Mouse (Mus musculus): ENCODE results near the gene Sephs2. TPM values are rescaled to one million over a fixed set of nuclear protein-coding genes. Genes with fewer than 3 reads are reported as not detected.

Sephs2 gene
- total RNA-seq, 1 experiment from 2014 or later = 102 TPM

DNA sequence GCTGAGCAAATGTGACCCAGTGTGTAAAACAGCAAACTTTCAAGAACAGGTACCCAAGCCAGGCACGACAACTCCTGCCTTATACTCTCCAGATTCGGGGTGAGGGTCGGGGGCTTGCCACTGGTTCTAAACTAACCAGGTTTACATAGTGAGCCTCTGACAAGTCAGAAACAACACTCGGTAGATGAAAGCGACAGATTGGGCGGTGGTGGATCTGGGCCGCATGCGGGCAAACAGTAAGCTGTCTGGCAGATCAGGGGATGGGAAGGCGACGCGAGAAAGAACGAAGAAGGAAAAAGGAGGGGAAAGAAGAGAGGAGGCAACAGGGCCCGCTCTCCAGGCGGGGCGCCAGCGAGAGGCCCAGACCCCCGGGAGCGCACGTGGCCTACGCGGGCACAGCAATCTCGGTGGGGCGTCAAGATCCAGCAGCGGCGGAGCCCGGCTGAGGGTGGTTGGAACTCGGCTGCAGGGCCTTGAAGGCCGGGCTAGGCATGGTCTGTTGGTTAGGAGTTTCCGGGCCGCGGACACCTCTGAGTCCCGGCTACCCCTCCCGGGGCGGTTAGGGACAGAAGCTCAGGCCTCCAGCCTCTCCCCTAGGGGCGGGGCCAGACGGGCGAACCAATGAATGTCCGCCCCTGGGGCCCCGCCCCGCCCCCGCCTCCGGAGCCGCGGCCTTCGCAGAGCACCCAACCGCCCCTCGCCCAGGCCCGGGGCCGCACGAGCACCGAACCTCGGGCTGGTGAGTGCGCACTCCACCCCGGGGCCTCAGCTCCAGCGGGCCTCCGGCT is 29.8 kb downstream of the Sephs2 start, which contains the start of gene Zfp771:
TSS of gene Zfp771 (plus strand) at position 405 of the 788 bp plus-strand sequence.
- ATAC-seq (replicated peaks; ENCODE audit: low read depth, poor library complexity, severe bottlenecking) = peak; percentile 94

DNA sequence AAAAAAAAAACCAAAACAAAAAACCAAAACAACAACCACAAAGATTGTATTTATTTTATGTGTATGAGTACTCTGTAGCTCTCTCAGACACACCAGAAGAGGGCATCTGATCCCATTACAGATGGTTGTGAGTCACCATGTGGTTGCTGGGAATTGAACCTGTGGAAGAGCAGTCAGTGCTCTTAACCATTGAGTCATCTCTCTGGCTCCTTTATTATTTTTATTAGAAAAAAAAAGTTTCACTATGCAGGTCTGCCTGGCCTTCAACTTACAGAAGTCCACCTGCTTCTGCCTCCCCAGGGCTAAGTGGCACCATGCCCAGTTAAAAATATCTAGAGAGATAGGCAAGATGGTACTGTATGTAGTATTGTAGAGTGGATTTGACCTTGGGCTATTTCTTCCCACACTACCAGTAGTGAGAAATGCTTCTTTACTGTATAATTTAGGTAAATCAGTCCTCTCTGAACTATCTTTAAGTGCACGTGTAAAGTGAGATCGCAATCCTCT is 30.4 kb downstream of the Sephs2 start:
- no peak for ATAC-seq (replicated peaks; ENCODE audit: low read depth, poor library complexity, severe bottlenecking)

DNA sequence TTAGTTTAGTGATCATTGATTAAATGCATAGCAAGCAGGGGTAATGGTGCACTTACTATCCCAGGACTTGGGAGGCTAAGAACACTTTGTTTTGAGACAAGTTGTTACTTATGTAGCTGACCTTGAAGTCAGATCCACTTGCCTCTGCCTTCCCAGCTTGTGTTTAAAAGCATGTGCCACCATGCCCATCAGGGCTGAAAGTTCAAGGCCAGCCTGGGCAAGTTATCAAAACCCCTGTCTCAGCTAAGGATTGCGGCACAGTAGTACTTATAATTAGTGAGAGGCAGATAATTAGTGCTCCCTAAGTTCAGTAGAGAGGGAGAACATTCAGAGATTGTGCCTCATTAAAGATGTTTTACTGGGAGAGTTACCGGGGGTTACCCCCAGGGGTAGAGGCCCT is 39.1 kb downstream of the Sephs2 start:
- ATAC-seq (replicated peaks; ENCODE audit: low read depth, poor library complexity, severe bottlenecking) = no peak

DNA sequence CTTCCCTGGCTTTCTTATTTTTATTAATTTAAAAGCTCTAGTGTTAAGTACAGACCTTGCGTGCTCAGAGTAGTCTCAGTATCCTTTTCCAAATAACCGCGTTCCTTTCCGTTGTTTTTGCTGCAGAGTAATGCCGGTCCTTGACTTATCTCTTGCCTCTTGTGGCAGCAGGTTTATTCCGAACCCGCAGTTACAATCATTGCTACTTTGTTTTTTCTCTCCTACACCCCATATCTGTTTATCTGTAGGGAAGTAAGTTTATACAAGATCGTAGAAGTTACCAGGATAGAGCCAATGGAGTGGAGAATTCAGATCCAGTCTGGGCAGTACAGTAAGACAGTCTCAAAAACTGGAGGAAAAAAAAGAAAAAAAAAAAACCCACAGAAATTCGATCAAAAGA is 40.1 kb downstream of the Sephs2 start:
- ATAC-seq (replicated peaks; ENCODE audit: low read depth, poor library complexity, severe bottlenecking) = no peak

DNA sequence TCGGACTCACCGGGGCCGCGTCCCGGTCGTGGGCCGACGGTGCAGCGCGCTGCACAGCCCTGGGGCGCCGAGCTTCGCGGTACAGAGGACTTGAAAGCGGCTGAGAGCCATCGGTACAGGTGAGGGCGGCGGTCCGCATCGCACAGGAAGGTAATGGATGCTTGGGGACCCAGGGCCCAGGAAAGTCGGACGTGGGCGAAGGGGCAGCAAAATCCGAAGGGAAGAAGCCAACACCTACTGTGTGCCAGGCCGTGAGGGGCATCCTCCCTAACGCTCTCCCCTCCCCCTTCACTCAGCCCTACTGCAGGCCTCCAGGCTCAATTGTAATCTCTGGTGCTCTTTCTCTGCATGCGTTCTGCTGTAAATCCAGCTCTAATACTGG is 40.5 kb downstream of the Sephs2 start:
- peak; percentile 9; the same call in 1 of the 2 replicates for ATAC-seq (replicated peaks; ENCODE audit: low read depth, poor library complexity, severe bottlenecking)

DNA sequence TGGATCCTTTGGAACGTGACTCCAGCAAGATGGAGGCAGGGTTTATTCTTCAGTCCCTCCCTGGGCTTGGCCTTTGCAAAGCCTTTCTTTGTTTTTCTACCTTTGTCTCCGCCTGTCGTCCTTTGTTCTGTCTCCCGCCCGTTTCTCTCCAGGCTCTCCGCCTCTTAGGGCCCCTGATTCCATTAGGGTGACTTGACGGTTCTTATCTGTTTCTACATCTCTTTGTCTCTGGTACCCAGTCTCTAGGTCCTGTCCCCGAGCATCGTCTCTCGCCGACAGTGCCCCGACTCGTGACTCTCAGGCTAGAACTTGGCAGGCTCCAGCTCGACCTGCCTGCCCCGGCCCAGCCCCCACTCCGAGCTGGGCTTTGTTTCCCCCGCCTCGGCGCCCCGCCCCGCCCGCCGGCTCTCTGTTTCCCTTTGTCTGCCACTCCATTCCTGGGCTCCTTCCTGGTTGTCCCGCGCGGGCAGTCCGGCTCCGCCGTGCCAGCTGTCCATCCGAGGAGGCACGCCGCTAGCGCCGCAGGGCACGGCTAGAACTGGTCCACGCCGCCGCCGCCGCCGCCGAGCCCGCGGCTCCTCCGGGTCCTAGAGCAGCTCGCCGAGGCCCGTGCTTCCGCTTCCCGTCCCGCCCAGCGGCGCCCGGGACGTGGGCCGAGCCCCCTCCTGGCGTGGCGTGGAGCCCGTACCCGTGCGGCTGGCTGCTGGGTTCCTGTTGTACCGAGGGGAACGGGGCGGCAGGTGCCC is 41.1 kb downstream of the Sephs2 start, which contains the start of the genes Zfp553 and Sept1:
TSS of gene Zfp553 (plus strand) at position 440 of the 746 bp plus-strand sequence.
TSS of gene Sept1 (minus strand) at position 509 of the 746 bp plus-strand sequence.
- peak; percentile 53 for ATAC-seq (replicated peaks; ENCODE audit: low read depth, poor library complexity, severe bottlenecking)

DNA sequence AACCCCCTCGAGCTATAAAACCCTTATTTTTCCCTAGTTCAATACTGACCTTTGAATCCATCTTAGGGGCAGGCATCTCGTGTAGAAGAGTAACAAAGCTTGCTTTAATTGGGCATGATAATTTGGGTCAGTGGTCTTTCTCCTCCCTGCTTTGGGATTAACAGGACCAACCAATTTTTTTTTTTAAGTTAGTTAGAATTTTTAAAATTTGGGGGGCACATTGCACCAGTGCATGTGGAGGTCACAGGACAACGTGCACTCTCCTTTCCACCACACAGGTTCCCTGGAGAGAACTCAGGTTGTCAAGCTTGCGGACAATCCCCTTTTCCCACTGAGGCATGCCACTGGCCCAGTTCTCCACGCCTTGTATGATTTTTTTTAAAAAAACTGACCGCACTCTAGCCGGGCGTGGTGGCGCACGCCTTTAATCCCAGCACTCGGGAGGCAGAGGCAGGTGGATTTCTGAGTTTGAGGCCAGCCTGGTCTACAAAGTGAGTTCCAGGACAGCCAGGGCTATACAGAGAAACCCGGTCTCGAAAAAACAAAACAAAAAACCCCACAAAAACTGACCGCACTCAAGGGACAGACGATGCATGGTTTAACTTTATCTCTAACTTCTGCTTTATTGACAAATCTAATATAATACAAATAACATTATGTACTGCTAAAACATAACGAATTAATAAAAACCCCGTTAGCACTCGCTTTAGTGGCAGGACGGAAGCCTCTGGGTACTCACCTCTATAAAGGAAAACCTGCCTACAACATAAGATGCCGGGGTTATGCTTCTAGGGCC is 41.8 kb downstream of the Sephs2 start:
- ATAC-seq (replicated peaks; ENCODE audit: low read depth, poor library complexity, severe bottlenecking) = no peak

DNA sequence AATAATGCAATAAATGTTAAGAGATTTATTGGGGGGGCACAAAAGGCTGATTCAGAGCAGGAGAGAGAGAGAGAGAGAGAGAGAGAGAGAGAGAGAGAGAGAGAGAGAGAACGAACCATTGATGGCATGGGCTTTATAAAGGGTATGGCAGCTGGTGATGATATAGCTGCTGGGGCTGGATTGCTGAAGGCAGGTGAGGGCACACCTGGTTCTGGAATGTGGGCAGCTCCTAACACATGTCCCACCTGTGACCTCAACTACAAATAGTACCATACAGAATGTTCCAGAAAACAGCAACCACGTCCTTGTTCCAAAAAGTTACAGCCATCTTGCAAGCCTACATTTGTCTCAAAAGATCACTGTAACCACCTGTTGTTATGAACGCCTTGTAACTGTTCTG is 42.5 kb downstream of the Sephs2 start:
- ATAC-seq (replicated peaks; ENCODE audit: low read depth, poor library complexity, severe bottlenecking) = no peak

DNA sequence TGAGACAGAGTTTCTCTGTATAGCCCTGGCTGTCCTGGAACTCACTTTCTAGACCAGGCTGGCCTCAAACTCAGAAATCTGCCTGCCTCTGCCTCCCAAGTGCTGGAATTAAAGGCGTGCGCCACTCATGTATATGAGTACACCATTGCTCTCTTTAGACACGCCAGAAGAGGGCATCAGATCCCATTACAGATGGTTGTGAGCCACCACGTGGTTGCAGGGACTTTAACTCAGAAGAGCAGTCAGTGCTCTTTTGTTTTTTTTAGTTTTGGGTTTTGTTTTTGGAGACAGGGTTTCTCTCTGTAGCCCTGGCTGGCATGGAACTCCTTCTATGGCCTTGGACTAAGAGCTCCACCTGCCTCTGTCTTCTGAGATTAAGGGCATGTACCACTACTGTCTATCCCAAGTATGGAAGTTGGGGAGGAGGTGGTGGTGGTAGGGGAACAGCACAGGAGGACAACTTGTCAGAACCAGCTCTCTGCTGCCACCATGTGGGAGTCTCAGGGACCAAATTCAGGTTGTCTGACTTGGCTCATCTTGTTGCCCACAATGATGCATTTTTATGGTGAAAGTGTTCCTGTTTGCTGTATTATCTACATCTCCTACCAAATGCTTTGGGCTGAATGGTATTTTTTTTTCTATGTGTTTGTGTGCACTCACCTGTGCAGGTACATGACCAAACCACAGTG is 45.1 kb downstream of the Sephs2 start:
- ATAC-seq (replicated peaks; ENCODE audit: low read depth, poor library complexity, severe bottlenecking) = peak; percentile 80

DNA sequence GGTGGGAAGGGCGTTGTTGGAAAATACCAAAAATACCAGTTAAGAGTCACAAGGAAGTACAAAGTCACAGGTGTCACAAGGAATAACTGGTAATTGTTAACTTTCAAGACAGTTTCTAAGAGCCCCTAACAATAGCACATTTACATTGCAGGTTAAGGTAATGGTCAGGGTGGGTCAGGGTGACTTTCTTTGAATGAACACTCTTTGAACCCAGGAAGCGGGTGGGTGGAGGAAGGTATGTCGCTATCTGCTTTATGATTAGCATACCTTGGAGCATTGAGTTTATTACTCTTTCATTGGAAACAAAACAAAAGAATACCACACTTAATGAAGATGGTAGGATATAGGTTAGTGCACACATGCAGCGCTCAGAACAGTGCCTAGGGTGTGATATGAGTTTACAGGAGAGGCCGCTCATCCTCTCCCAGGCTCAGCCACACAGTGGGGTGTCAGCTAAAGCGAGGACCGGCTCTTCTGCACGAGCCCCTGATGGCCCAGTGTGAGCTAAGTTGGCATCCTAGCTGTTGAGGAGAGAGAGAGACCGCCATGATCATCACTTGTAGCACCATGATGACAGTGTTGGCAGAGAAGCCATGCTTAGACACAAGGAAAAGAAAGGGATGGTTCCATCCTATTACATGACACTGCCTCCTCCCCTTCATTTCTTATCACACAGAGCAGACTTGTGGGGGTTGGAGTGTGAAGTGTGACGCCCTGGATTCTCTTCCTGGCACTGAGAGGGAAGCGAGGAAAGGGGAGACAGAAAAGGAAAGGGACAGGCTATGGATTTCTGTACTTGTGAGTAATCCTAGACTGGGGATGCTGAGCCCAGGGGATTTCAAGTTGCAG is 48.5 kb downstream of the Sephs2 start:
- ATAC-seq (replicated peaks; ENCODE audit: low read depth, poor library complexity, severe bottlenecking) = peak; percentile 37; the same call in 1 of the 2 replicates

DNA sequence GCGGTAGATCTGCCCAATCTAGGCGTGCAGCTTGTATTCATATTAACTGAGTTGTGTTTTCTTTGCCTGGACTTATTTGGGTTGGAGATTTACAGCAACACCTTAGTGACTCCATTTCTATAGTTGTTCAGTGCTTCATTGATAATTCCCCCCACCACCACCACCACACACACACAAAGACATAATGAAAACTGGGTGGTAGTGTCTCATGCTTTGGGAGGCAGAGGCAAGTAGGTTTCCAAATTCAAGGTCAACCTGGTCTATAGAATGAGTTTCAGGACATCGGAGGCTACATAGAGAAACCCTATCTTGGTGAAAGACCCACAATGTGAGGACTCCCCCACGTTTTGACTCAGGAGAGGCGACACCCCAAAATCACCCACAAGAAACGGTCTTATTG is 49.2 kb downstream of the Sephs2 start:
- no peak for ATAC-seq (replicated peaks; ENCODE audit: low read depth, poor library complexity, severe bottlenecking)

DNA sequence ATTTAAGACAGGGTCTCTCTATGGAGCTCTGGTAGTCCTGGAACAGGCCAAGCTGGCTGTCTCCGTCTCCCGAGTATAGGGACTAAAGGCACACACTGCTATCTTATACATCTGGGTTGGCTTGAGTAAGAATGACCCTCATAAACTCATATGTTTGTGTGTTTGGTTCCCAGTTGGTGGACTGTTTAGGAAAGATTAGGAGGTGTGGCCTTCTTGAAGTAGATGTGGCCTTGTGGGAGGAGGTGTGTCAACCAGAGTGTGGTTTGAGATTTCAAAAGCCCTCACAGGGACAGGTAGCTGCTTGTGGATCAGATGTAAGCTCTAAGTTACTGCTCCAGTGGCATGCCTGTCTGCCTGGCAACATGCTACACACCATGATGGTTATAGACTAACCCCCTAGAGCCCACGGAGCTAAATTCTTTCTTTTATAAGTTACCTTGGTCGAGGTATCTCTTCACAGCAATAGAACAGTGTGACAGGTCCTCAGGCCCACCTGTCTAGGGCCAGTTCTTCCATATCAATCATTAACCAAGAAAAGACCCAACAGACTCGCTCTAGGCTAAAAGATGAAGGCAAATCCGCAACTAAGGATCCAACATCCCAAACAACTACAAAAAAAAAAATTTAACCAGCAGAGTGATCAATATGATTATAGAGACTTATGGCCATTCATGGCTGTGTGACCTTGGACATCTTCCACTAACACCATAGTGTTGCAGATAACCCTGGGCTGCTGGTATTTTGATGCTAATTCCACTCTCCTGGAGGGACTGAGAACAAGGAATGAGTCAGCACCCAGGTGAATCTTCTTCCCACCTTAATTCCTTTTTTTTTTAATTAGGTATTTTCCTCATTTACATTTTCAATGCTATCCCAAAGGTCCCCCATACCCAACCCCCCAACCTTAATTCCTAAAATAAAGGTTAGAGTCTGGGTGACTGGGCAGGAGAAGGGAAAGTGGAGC is 50.1 kb downstream of the Sephs2 start:
- ATAC-seq (replicated peaks; ENCODE audit: low read depth, poor library complexity, severe bottlenecking) = no peak

DNA sequence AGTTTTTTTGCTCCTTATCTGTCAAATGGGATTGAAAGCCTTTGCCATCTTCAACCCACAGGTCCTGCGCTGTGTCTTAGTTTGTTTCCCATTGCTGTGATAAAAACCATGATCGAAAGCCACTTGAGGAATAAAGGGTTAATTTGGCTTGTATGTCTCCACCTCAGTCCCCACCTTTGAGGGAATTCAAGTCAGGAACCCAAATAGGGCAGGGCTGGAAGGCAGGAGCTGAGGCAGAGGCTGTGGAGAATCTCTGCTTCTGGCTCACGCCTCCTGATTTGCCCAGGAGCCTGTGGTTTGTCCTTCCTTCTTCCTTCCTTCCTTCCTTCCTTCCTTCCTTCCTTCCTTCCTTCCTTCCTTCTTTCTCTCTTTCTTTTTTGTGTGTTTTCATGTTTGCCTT is 50.7 kb downstream of the Sephs2 start:
- ATAC-seq (replicated peaks; ENCODE audit: low read depth, poor library complexity, severe bottlenecking) = no peak

Other genes with a start within 250 kb of the Sephs2 start
- gene Maz, start 247.0 kb downstream of the Sephs2 start, total RNA-seq (2017) = 59.0 and 67.8 TPM in 2 replicates
- gene Kif22, start 231.6 kb downstream of the Sephs2 start, total RNA-seq (2017) = 81.6 and 90.9 TPM in 2 replicates
- 22.6 and 31.2 TPM in 2 replicates for gene Zg16, start 186.7 kb downstream of the Sephs2 start, total RNA-seq (2017)
- gene AI467606, start 182.7 kb downstream of the Sephs2 start, total RNA-seq (2017) = 17.2 and 24.1 TPM in 2 replicates
- 0.10 and 1.8 TPM in 2 replicates for gene Qprt, start 151.8 kb downstream of the Sephs2 start, total RNA-seq (2017)
- gene Spn, start 136.2 kb downstream of the Sephs2 start, total RNA-seq (2017) = 278 and 335 TPM in 2 replicates
- gene Cd2bp2, start 78.0 kb downstream of the Sephs2 start, total RNA-seq (2017) = 54.9 and 73.1 TPM in 2 replicates
- 24.7 and 29.1 TPM in 2 replicates for gene Tbc1d10b, start 65.6 kb downstream of the Sephs2 start, total RNA-seq (2017)
- 10.6 and 35.3 TPM in 2 replicates for gene Mylpf, start 65.2 kb downstream of the Sephs2 start, total RNA-seq (2017)
- 20.8 and 29.9 TPM in 2 replicates for gene Zfp553, start 41.0 kb downstream of the Sephs2 start, total RNA-seq (2017)
- gene Sept1, start 40.9 kb downstream of the Sephs2 start, total RNA-seq (2017) = 62.7 and 63.2 TPM in 2 replicates
- 6.3 and 8.9 TPM in 2 replicates for gene Zfp771, start 29.8 kb downstream of the Sephs2 start, total RNA-seq (2017)
- gene Dctpp1, start 13.3 kb downstream of the Sephs2 start, total RNA-seq (2017) = 85.1 and 88.3 TPM in 2 replicates
- 26.1 and 31.6 TPM in 2 replicates for gene Itgal, start 22.2 kb upstream of the Sephs2 start, total RNA-seq (2017)
- gene Zfp768, start 71.5 kb upstream of the Sephs2 start, total RNA-seq (2017) = 5.1 and 6.8 TPM in 2 replicates
- 5.1 and 12.0 TPM in 2 replicates for gene Zfp747, start 102.0 kb upstream of the Sephs2 start, total RNA-seq (2017)
- 4.8 and 7.2 TPM in 2 replicates for gene 9130019O22Rik, start 113.1 kb upstream of the Sephs2 start, total RNA-seq (2017)
- gene E430018J23Rik, start 119.6 kb upstream of the Sephs2 start, total RNA-seq (2017) = 9.7 and 11.2 TPM in 2 replicates
- gene Zfp764, start 132.8 kb upstream of the Sephs2 start, total RNA-seq (2017) = 9.2 and 13.0 TPM in 2 replicates
- gene Zfp688, start 148.0 kb upstream of the Sephs2 start, total RNA-seq (2017) = 7.7 and 11.5 TPM in 2 replicates
- gene Zfp689, start 175.1 kb upstream of the Sephs2 start, total RNA-seq (2017) = 3.1 and 4.8 TPM in 2 replicates
- gene Prr14, start 185.6 kb upstream of the Sephs2 start, total RNA-seq (2017) = 19.0 and 33.8 TPM in 2 replicates
- gene Fbrs, start 205.1 kb upstream of the Sephs2 start, total RNA-seq (2017) = 15.1 and 30.3 TPM in 2 replicates
- 33.8 and 62.1 TPM in 2 replicates for gene Srcap, start 237.9 kb upstream of the Sephs2 start, total RNA-seq (2017)
- 11.2 and 11.9 TPM in 2 replicates for gene Gm42715, start 245.5 kb upstream of the Sephs2 start, total RNA-seq (2017)

Data from common myeloid progenitor, adult 5-6 weeks (primary cell).